Mouse (Mus musculus) liver, adult 2 months (tissue): ENCODE results near the gene Pde7b. TPM values are rescaled to one million over a fixed set of nuclear protein-coding genes. Genes with fewer than 3 reads are reported as not detected.

Source experiments
- DNase-seq: peaks from one replicate; pipeline ENCODE4 v3.0.0-alpha.2; 2011; ENCODE audit warnings: low read depth, low spot score; ENCODE audit errors: extremely low read depth
- H3K27ac ChIP-seq: fragments of 200-500 bp; replicated peaks from 2 replicates; pipeline ENCODE4 v1.5.1; 2012; ENCODE audit warnings: low read depth, mild to moderate bottlenecking, control low read depth, inconsistent platforms, low read length; ENCODE audit not compliant: insufficient read depth
- H3K27me3 ChIP-seq: fragments of 200-500 bp; 2 replicates; pipeline ENCODE4 v1.6.1; 2012; ENCODE audit warnings: mild to moderate bottlenecking, moderate library complexity, low read length, inconsistent platforms; ENCODE audit not compliant: control insufficient read depth, insufficient read depth
- H3K36me3 ChIP-seq: fragments of 200-500 bp; 2 replicates; pipeline ENCODE4 v1.6.1; 2012; ENCODE audit warnings: low read length, inconsistent platforms; ENCODE audit not compliant: control insufficient read depth, insufficient read depth
- H3K4me1 ChIP-seq: fragments of 200-500 bp; 2 replicates; pipeline ENCODE4 v1.6.1; 2011; ENCODE audit warnings: low read length; ENCODE audit not compliant: control insufficient read depth, insufficient read depth
- H3K4me3 ChIP-seq: fragments of 200-500 bp; 2 replicates; pipeline ENCODE4 v1.5.1; 2011; ENCODE audit warnings: low read depth, mild to moderate bottlenecking, control low read depth, low read length, moderate library complexity; ENCODE audit not compliant: insufficient read depth
- H3K79me2 ChIP-seq: fragments of 200-500 bp; 2 replicates; pipeline ENCODE4 v1.6.1; 2012; ENCODE audit warnings: inconsistent platforms, mild to moderate bottlenecking, low read length, moderate library complexity; ENCODE audit not compliant: control insufficient read depth, insufficient read depth
- H3K9ac ChIP-seq: fragments of 200-500 bp; 2 replicates; pipeline ENCODE4 v1.6.1; 2012; ENCODE audit warnings: low read depth, mild to moderate bottlenecking, control low read depth, inconsistent platforms, low read length
- CTCF ChIP-seq: fragments of 200-500 bp; IDR thresholded peaks from 2 replicates; pipeline ENCODE4 v1.5.1; 2011; ENCODE audit warnings: low read depth, low read length, control low read depth
- POLR2A ChIP-seq: fragments of 200-500 bp; IDR thresholded peaks from 2 replicates; pipeline ENCODE4 v1.6.1; 2011; ENCODE audit warnings: low read length, control low read depth; ENCODE audit not compliant: insufficient read depth; ENCODE audit errors: extremely low read depth
- WGBS: fragments of 180-500 bp; shearing (Covaris S2); methylation state at CpG from one replicate; pipeline ENCODE4 v1.1.7; 2018; 5-methylcytosine and 5-hydroxymethylcytosine counted together
- polyA plus RNA-seq: library from polyadenylated mRNA; depleted of rRNA; stranded (reverse); fragments of >200 nt; gene quantifications from 2 replicates; pipeline ENCODE4 v1.2.3, GENCODE M21; 2012
- total RNA-seq: library from RNA; depleted of rRNA; stranded (reverse); fragments of >200 nt; gene quantifications from 2 replicates; pipeline ENCODE4 v1.2.3, GENCODE M21; 2014

The Pde7b gene
- total and polyA plus RNA-seq, 2 experiments = 3.1 to 7.9 TPM

GRCm38 (mm10) chr10:20725384-20725983 lies 606 bp upstream of the Pde7b start:
- no peak overlapping the region for H3K9ac ChIP-seq
- no peak for DNase-seq
- H3K79me2 ChIP-seq = no peaks in the 10 kb centered on the region
- 0 out of 2 replicates have a peak, but pooled peaks cover 2% of the 10 kb centered on the region for H3K4me1 ChIP-seq
- WGBS = 87% methylated on average over 8 of the region's 8 CpGs
- no peaks in the 10 kb centered on the region for H3K36me3 ChIP-seq
- no peak overlapping the region for H3K4me3 ChIP-seq
- TF ChIP-seq POLR2A (no peak), CTCF (no peak)
- H3K27ac ChIP-seq = no peak overlapping the region
- no peaks in the 10 kb centered on the region for H3K27me3 ChIP-seq

GRCm38 (mm10) chr10:20724451-20724850 lies 427 bp downstream of the Pde7b start:
- Histone ChIP-seq H3K79me2 (no peaks in the 10 kb centered on the region), H3K4me1 (0 out of 2 replicates have a peak, but pooled peaks cover 2% of the 10 kb centered on the region), H3K36me3 (no peaks in the 10 kb centered on the region), H3K27ac (no peak overlapping the region), H3K27me3 (no peaks in the 10 kb centered on the region), H3K9ac (no peak overlapping the region; the same call in 1 of the 2 replicates), H3K4me3 (peak overlapping the region; percentile 35)
- no peak for DNase-seq
- WGBS = 33% methylated on average over 10 of the region's 10 CpGs
- no peak for TF ChIP-seq CTCF
- TF ChIP-seq POLR2A = no peak

GRCm38 (mm10) chr10:20723962-20724361 lies 916 bp downstream of the Pde7b start:
- Histone ChIP-seq H3K4me3 (peak overlapping the region; percentile 35), H3K9ac (no peak overlapping the region), H3K36me3 (no peaks in the 10 kb centered on the region), H3K79me2 (no peaks in the 10 kb centered on the region), H3K27me3 (no peaks in the 10 kb centered on the region), H3K4me1 (0 out of 2 replicates have a peak, but pooled peaks cover 2% of the 10 kb centered on the region), H3K27ac (no peak overlapping the region)
- 37% methylated on average over 3 of the region's 3 CpGs for WGBS
- no peak for DNase-seq
- TF ChIP-seq CTCF = no peak
- TF ChIP-seq POLR2A = no peak

GRCm38 (mm10) chr10:20723521-20723915 lies 1.4 kb downstream of the Pde7b start:
- H3K27ac ChIP-seq = no peak overlapping the region
- H3K36me3 ChIP-seq = no peaks in the 10 kb centered on the region
- H3K9ac ChIP-seq = 0 out of 2 replicates have a peak overlapping the region, but pooled peaks have one; percentile 14
- no peaks in the 10 kb centered on the region for H3K79me2 ChIP-seq
- peak overlapping the region; percentile 2; the same call in 1 of the 2 replicates for H3K4me3 ChIP-seq
- peak; percentile 8 for DNase-seq
- TF ChIP-seq CTCF (no peak), POLR2A (no peak)
- no peaks in the 10 kb centered on the region for H3K27me3 ChIP-seq
- H3K4me1 ChIP-seq = 0 out of 2 replicates have a peak, but pooled peaks cover 2% of the 10 kb centered on the region
- WGBS = 31% methylated on average over 3 of the region's 3 CpGs

GRCm38 (mm10) chr10:20722651-20723520 lies 2.0 kb downstream of the Pde7b start:
- Histone ChIP-seq H3K4me3 (no peak overlapping the region), H3K79me2 (no peaks in the 10 kb centered on the region), H3K36me3 (no peaks in the 10 kb centered on the region), H3K9ac (no peak overlapping the region), H3K27me3 (no peaks in the 10 kb centered on the region), H3K4me1 (0 out of 2 replicates have a peak, but pooled peaks cover 2% of the 10 kb centered on the region), H3K27ac (no peak overlapping the region)
- no peak for TF ChIP-seq POLR2A
- TF ChIP-seq CTCF = no peak
- WGBS = 62% methylated on average over 9 of the region's 9 CpGs
- DNase-seq = peak; percentile 16

GRCm38 (mm10) chr10:20719201-20719600 lies 5.7 kb downstream of the Pde7b start:
- 88% methylated on average over 2 of the region's 2 CpGs for WGBS
- Histone ChIP-seq H3K27me3 (no peaks in the 10 kb centered on the region), H3K27ac (no peak overlapping the region), H3K79me2 (no peaks in the 10 kb centered on the region), H3K4me3 (no peak overlapping the region), H3K4me1 (peaks cover 4% of the 10 kb centered on the region), H3K36me3 (no peaks in the 10 kb centered on the region), H3K9ac (no peak overlapping the region)
- DNase-seq = no peak
- TF ChIP-seq CTCF = no peak
- no peak for TF ChIP-seq POLR2A
